In genomic region chr6:83744126-83744525, GRCm38 (mm10) we compare ENCODE assay signal across 16 mouse cellular contexts. TPM values are rescaled to one million over a fixed set of nuclear protein-coding genes. Genes with fewer than 3 reads are reported as not detected.
A peak's percentile ranks its signal among the peaks of the same experiment; 100 is the strongest.
DNase-seq lines count a peak whose midpoint lies in the region; ATAC-seq lines count a peak whose summit lies in the region.
"Had no signal": no experiment of that assay in that cellular context is flagged by ENCODE, and none has a peak within 500 bp of the region (broad histone marks: within the 10 kb centered on the region; RNA-seq: fewer than 3 reads in every experiment).

No protein-coding gene starts in this region.

- WGBS in limb, embryonic 15.5 days = 67% methylated on average over 5 of the region's 5 CpGs
- 72% methylated on average over 5 of the region's 5 CpGs for WGBS in limb, embryonic 10.5 days
- 54% methylated on average over 5 of the region's 5 CpGs for WGBS in embryonic facial prominence, embryonic 14.5 days
- 67% methylated on average over 5 of the region's 5 CpGs for WGBS in kidney, embryonic 14.5 days
- WGBS in stomach, embryonic 14.5 days = 62% methylated on average over 5 of the region's 5 CpGs
- 67% methylated on average over 5 of the region's 5 CpGs for WGBS in forebrain, embryonic 12.5 days

- no peaks in the 10 kb centered on the region for H3K9me3 ChIP-seq in limb, embryonic 15.5 days
- no peaks in the 10 kb centered on the region for H3K9me3 ChIP-seq in limb, embryonic 10.5 days (replicated peaks)
- H3K9me3 ChIP-seq in embryonic facial prominence, embryonic 14.5 days (ENCODE audit: control insufficient read depth, low read length) = 0 out of 2 replicates have a peak, but pooled peaks cover 4% of the 10 kb centered on the region
- H3K9me3 ChIP-seq in kidney, embryonic 14.5 days (ENCODE audit: control insufficient read depth, low read length) = no peaks in the 10 kb centered on the region
- H3K9me3 ChIP-seq in stomach, embryonic 14.5 days (ENCODE audit: control insufficient read depth, low read depth, low read length) = no peaks in the 10 kb centered on the region
- H3K9me3 ChIP-seq in forebrain, embryonic 12.5 days = no peaks in the 10 kb centered on the region
- H3K9me3 ChIP-seq: forebrain, embryonic 13.5 days; heart, embryonic 15.5 days had no signal

- peak; percentile 32; the same call in 1 of the 2 replicates for ATAC-seq in limb, embryonic 15.5 days (ENCODE audit: insufficient number of reproducible peaks, low FRiP score, low TSS enrichment, low read depth)
- peak; percentile 88 for ATAC-seq in embryonic facial prominence, embryonic 14.5 days (ENCODE audit: low read depth)
- ATAC-seq in kidney, embryonic 14.5 days (ENCODE audit: low FRiP score, low TSS enrichment) = peak; percentile 41; the same call in 1 of the 2 replicates
- 0 out of 2 replicates have a peak, but pooled peaks have one; percentile 38 for ATAC-seq in stomach, embryonic 14.5 days (ENCODE audit: insufficient number of reproducible peaks, insufficient read depth, low FRiP score, low read depth)
- no peak for ATAC-seq in forebrain, embryonic 12.5 days (ENCODE audit: low FRiP score)
- ATAC-seq: forebrain, embryonic 13.5 days had no signal

- peaks cover 12% of the 10 kb centered on the region; the same call in 1 of the 2 replicates for H3K27me3 ChIP-seq in limb, embryonic 15.5 days
- H3K27me3 ChIP-seq in limb, embryonic 10.5 days (ENCODE audit: low read depth, poor library complexity, severe bottlenecking) = peaks cover 68% of the 10 kb centered on the region
- H3K27me3 ChIP-seq in embryonic facial prominence, embryonic 14.5 days (replicated peaks; ENCODE audit: control insufficient read depth, insufficient read depth, low read length) = no peaks in the 10 kb centered on the region
- peaks cover 3% of the 10 kb centered on the region for H3K27me3 ChIP-seq in kidney, embryonic 14.5 days (ENCODE audit: control insufficient read depth, insufficient read depth, low read length)
- 0 out of 2 replicates have a peak, but pooled peaks cover 3% of the 10 kb centered on the region for H3K27me3 ChIP-seq in stomach, embryonic 14.5 days (ENCODE audit: control insufficient read depth, insufficient read depth, low read length)
- H3K27me3 ChIP-seq in forebrain, embryonic 12.5 days = peaks cover 32% of the 10 kb centered on the region; the same call in 1 of the 2 replicates

- no peak overlapping the region for H3K4me2 ChIP-seq in limb, embryonic 15.5 days
- no peak overlapping the region for H3K4me2 ChIP-seq in embryonic facial prominence, embryonic 14.5 days (ENCODE audit: low read depth, low read length)
- no peak overlapping the region for H3K4me2 ChIP-seq in kidney, embryonic 14.5 days (replicated peaks; ENCODE audit: low read depth, low read length)
- no peak overlapping the region for H3K4me2 ChIP-seq in stomach, embryonic 14.5 days (replicated peaks; ENCODE audit: low read depth, low read length)
- H3K4me2 ChIP-seq in forebrain, embryonic 12.5 days = no peak overlapping the region
- H3K4me2 ChIP-seq: forebrain, embryonic 13.5 days; heart, embryonic 15.5 days; hindbrain, embryonic 12.5 days; limb, embryonic 13.5 days; neural tube, embryonic 13.5 days had no signal

- no peak overlapping the region for H3K4me3 ChIP-seq in limb, embryonic 15.5 days
- no peak overlapping the region for H3K4me3 ChIP-seq in limb, embryonic 10.5 days
- H3K4me3 ChIP-seq in embryonic facial prominence, embryonic 14.5 days (ENCODE audit: low read depth, low read length) = no peak overlapping the region
- H3K4me3 ChIP-seq in kidney, embryonic 14.5 days (ENCODE audit: low read length) = no peak overlapping the region
- no peak overlapping the region for H3K4me3 ChIP-seq in stomach, embryonic 14.5 days (ENCODE audit: low read depth, low read length)
- no peak overlapping the region for H3K4me3 ChIP-seq in forebrain, embryonic 12.5 days (replicated peaks)
- H3K4me3 ChIP-seq: forebrain, embryonic 13.5 days; heart, embryonic 15.5 days; hindbrain, embryonic 12.5 days; limb, embryonic 13.5 days; neural tube, embryonic 13.5 days had no signal

- H3K4me1 ChIP-seq in limb, embryonic 15.5 days = no peaks in the 10 kb centered on the region
- peaks cover 26% of the 10 kb centered on the region for H3K4me1 ChIP-seq in limb, embryonic 10.5 days
- H3K4me1 ChIP-seq in embryonic facial prominence, embryonic 14.5 days (ENCODE audit: control insufficient read depth, insufficient read depth, low read length) = no peaks in the 10 kb centered on the region
- no peaks in the 10 kb centered on the region for H3K4me1 ChIP-seq in kidney, embryonic 14.5 days (ENCODE audit: control insufficient read depth, insufficient read depth, low read length)
- no peaks in the 10 kb centered on the region for H3K4me1 ChIP-seq in stomach, embryonic 14.5 days (ENCODE audit: control insufficient read depth, insufficient read depth, low read length)
- peaks cover 7% of the 10 kb centered on the region for H3K4me1 ChIP-seq in forebrain, embryonic 12.5 days
- H3K4me1 ChIP-seq: heart, embryonic 15.5 days; limb, embryonic 13.5 days; neural tube, embryonic 13.5 days had no signal

- H3K36me3 ChIP-seq in limb, embryonic 15.5 days = no peaks in the 10 kb centered on the region
- no peaks in the 10 kb centered on the region for H3K36me3 ChIP-seq in limb, embryonic 10.5 days
- no peaks in the 10 kb centered on the region for H3K36me3 ChIP-seq in embryonic facial prominence, embryonic 14.5 days (ENCODE audit: control insufficient read depth, insufficient read depth, low read length)
- no peaks in the 10 kb centered on the region for H3K36me3 ChIP-seq in kidney, embryonic 14.5 days (ENCODE audit: control insufficient read depth, insufficient read depth, low read length)
- no peaks in the 10 kb centered on the region for H3K36me3 ChIP-seq in stomach, embryonic 14.5 days (ENCODE audit: control insufficient read depth, insufficient read depth, low read length)
- no peaks in the 10 kb centered on the region for H3K36me3 ChIP-seq in forebrain, embryonic 12.5 days (replicated peaks)
- H3K36me3 ChIP-seq: heart, embryonic 15.5 days; hindbrain, embryonic 12.5 days; limb, embryonic 13.5 days; neural tube, embryonic 13.5 days had no signal

- H3K27ac ChIP-seq in limb, embryonic 15.5 days = no peak overlapping the region
- H3K27ac ChIP-seq in limb, embryonic 10.5 days = no peak overlapping the region
- peak overlapping the region; percentile 44; the same call in 1 of the 2 replicates for H3K27ac ChIP-seq in embryonic facial prominence, embryonic 14.5 days (replicated peaks; ENCODE audit: low read depth, low read length)
- H3K27ac ChIP-seq in kidney, embryonic 14.5 days (ENCODE audit: low read depth, low read length) = no peak overlapping the region
- no peak overlapping the region for H3K27ac ChIP-seq in stomach, embryonic 14.5 days (ENCODE audit: low read length)
- H3K27ac ChIP-seq in forebrain, embryonic 12.5 days = no peak overlapping the region
- H3K27ac ChIP-seq: forebrain, embryonic 13.5 days; heart, embryonic 15.5 days; hindbrain, embryonic 12.5 days; limb, embryonic 13.5 days; neural tube, embryonic 13.5 days had no signal

- no peak overlapping the region for H3K9ac ChIP-seq in limb, embryonic 15.5 days
- no peak overlapping the region for H3K9ac ChIP-seq in embryonic facial prominence, embryonic 14.5 days (ENCODE audit: low read depth, low read length)
- H3K9ac ChIP-seq in kidney, embryonic 14.5 days (ENCODE audit: low read depth, low read length) = no peak overlapping the region
- no peak overlapping the region for H3K9ac ChIP-seq in stomach, embryonic 14.5 days (replicated peaks; ENCODE audit: low read depth, low read length)
- no peak overlapping the region for H3K9ac ChIP-seq in forebrain, embryonic 12.5 days
- H3K9ac ChIP-seq: forebrain, embryonic 13.5 days; heart, embryonic 15.5 days; hindbrain, embryonic 12.5 days; limb, embryonic 13.5 days; neural tube, embryonic 13.5 days had no signal

- DNase-seq in limb, embryonic 10.5 days (ENCODE audit: low spot score) = no peak
- peak; percentile 48 for DNase-seq in embryonic facial prominence, embryonic 14.5 days (ENCODE audit: low spot score)
- no peak for DNase-seq in frontal cortex, postnatal 36 days (ENCODE audit: low spot score in 2 of 2)
- DNase-seq in spleen, postnatal 10 days (ENCODE audit: low spot score in 2 of 2) = no peak
- DNase-seq: cerebellum, adult 11 months; thymus, postnatal 36 days had no signal

RNA-seq across cellular contexts. Expression of gene Atp6v1b1, which starts 1.3 kb away (rescaled TPM):
- polyA plus RNA-seq in limb, embryonic 15.5 days (2015; fragmentation: Nextera tagmentation; extraction: Ambion mirVana) = not detected in 2 replicates
- polyA plus RNA-seq in limb, embryonic 10.5 days (2016; fragmentation: Nextera tagmentation; extraction: Ambion mirVana) = not detected in 2 replicates
- polyA plus RNA-seq in embryonic facial prominence, embryonic 14.5 days (2014; fragmentation: Nextera tagmentation; extraction: Ambion mirVana) = 1.8 and 2.3 TPM in 2 replicates
- polyA plus RNA-seq in kidney, embryonic 14.5 days (2014; fragmentation: Nextera tagmentation; extraction: Ambion mirVana) = 3.5 and 3.6 TPM in 2 replicates
- polyA plus RNA-seq in stomach, embryonic 14.5 days (2014; fragmentation: Nextera tagmentation; extraction: Ambion mirVana) = 0.42 and 0.45 TPM in 2 replicates
- polyA plus RNA-seq in forebrain, embryonic 12.5 days (2016; fragmentation: Nextera tagmentation; extraction: Ambion mirVana) = 0.12 TPM in 1 of 2 replicates, not detected in the other
- polyA plus RNA-seq: forebrain, embryonic 13.5 days; heart, embryonic 15.5 days; hindbrain, embryonic 12.5 days; limb, embryonic 13.5 days; neural tube, embryonic 13.5 days; small intestine, adult 2 months had no signal

RNA-seq across cellular contexts. Expression of gene Ankrd53, which starts 18.3 kb away (rescaled TPM):
- polyA plus RNA-seq in limb, embryonic 15.5 days (2015; fragmentation: Nextera tagmentation; extraction: Ambion mirVana) = 0.10 and 0.12 TPM in 2 replicates
- 0.16 and 0.28 TPM in 2 replicates for polyA plus RNA-seq in limb, embryonic 10.5 days (2016; fragmentation: Nextera tagmentation; extraction: Ambion mirVana)
- 0.17 TPM in 1 of 2 replicates, not detected in the other for polyA plus RNA-seq in embryonic facial prominence, embryonic 14.5 days (2014; fragmentation: Nextera tagmentation; extraction: Ambion mirVana)
- 0.21 and 0.28 TPM in 2 replicates for polyA plus RNA-seq in kidney, embryonic 14.5 days (2014; fragmentation: Nextera tagmentation; extraction: Ambion mirVana)
- 0.20 TPM in 1 of 2 replicates, not detected in the other for polyA plus RNA-seq in stomach, embryonic 14.5 days (2014; fragmentation: Nextera tagmentation; extraction: Ambion mirVana)
- 0.15 and 0.23 TPM in 2 replicates for polyA plus RNA-seq in forebrain, embryonic 12.5 days (2016; fragmentation: Nextera tagmentation; extraction: Ambion mirVana)
- polyA plus RNA-seq: hindbrain, embryonic 12.5 days; neural tube, embryonic 13.5 days; small intestine, adult 2 months had no signal

RNA-seq across cellular contexts. Expression of gene Tex261, which starts 31.5 kb away (rescaled TPM):
- polyA plus RNA-seq in limb, embryonic 15.5 days (2015; fragmentation: Nextera tagmentation; extraction: Ambion mirVana) = 89.0 and 90.3 TPM in 2 replicates
- 82.9 and 83.5 TPM in 2 replicates for polyA plus RNA-seq in limb, embryonic 10.5 days (2016; fragmentation: Nextera tagmentation; extraction: Ambion mirVana)
- polyA plus RNA-seq in embryonic facial prominence, embryonic 14.5 days (2014; fragmentation: Nextera tagmentation; extraction: Ambion mirVana) = 92.5 and 98.9 TPM in 2 replicates
- 59.8 and 67.3 TPM in 2 replicates for polyA plus RNA-seq in kidney, embryonic 14.5 days (2014; fragmentation: Nextera tagmentation; extraction: Ambion mirVana)
- 68.1 and 75.4 TPM in 2 replicates for polyA plus RNA-seq in stomach, embryonic 14.5 days (2014; fragmentation: Nextera tagmentation; extraction: Ambion mirVana)
- 61.6 and 72.0 TPM in 2 replicates for polyA plus RNA-seq in forebrain, embryonic 12.5 days (2016; fragmentation: Nextera tagmentation; extraction: Ambion mirVana)

RNA-seq across cellular contexts. Expression of gene Vax2, which starts 33.1 kb away (rescaled TPM):
- polyA plus RNA-seq in limb, embryonic 15.5 days (2015; fragmentation: Nextera tagmentation; extraction: Ambion mirVana) = 1.2 and 1.3 TPM in 2 replicates
- 6.3 and 10.7 TPM in 2 replicates for polyA plus RNA-seq in limb, embryonic 10.5 days (2016; fragmentation: Nextera tagmentation; extraction: Ambion mirVana)
- 0.43 and 0.45 TPM in 2 replicates for polyA plus RNA-seq in embryonic facial prominence, embryonic 14.5 days (2014; fragmentation: Nextera tagmentation; extraction: Ambion mirVana)
- not detected in 2 replicates for polyA plus RNA-seq in kidney, embryonic 14.5 days (2014; fragmentation: Nextera tagmentation; extraction: Ambion mirVana)
- not detected in 2 replicates for polyA plus RNA-seq in stomach, embryonic 14.5 days (2014; fragmentation: Nextera tagmentation; extraction: Ambion mirVana)
- polyA plus RNA-seq in forebrain, embryonic 12.5 days (2016; fragmentation: Nextera tagmentation; extraction: Ambion mirVana) = 0.63 and 1.3 TPM in 2 replicates
- polyA plus RNA-seq: forebrain, embryonic 13.5 days; heart, embryonic 15.5 days; hindbrain, embryonic 12.5 days; small intestine, adult 2 months had no signal

RNA-seq across cellular contexts. Expression of gene Nagk, which starts 50.7 kb away (rescaled TPM):
- polyA plus RNA-seq in limb, embryonic 15.5 days (2015; fragmentation: Nextera tagmentation; extraction: Ambion mirVana) = 72.1 and 73.1 TPM in 2 replicates
- polyA plus RNA-seq in limb, embryonic 10.5 days (2016; fragmentation: Nextera tagmentation; extraction: Ambion mirVana) = 16.9 and 23.6 TPM in 2 replicates
- 50.6 and 61.2 TPM in 2 replicates for polyA plus RNA-seq in embryonic facial prominence, embryonic 14.5 days (2014; fragmentation: Nextera tagmentation; extraction: Ambion mirVana)
- 42.7 and 43.5 TPM in 2 replicates for polyA plus RNA-seq in kidney, embryonic 14.5 days (2014; fragmentation: Nextera tagmentation; extraction: Ambion mirVana)
- 61.5 and 63.1 TPM in 2 replicates for polyA plus RNA-seq in stomach, embryonic 14.5 days (2014; fragmentation: Nextera tagmentation; extraction: Ambion mirVana)
- polyA plus RNA-seq in forebrain, embryonic 12.5 days (2016; fragmentation: Nextera tagmentation; extraction: Ambion mirVana) = 49.4 and 49.9 TPM in 2 replicates
